Mouse (Mus musculus) testis, adult 2 months (tissue): ENCODE results near the gene Zfp518b.

Experiments used
- CTCF ChIP-seq: fragments of 200-500 bp; IDR thresholded peaks from 2 replicates; pipeline ENCODE4 v1.5.1; 2012; ENCODE audit warnings: low read depth, mild to moderate bottlenecking, inconsistent platforms, low read length, moderate library complexity; ENCODE audit not compliant: control insufficient read depth, insufficient read depth, insufficient replicate concordance
- POLR2A ChIP-seq: fragments of 200-500 bp; IDR thresholded peaks from 2 replicates; pipeline ENCODE4 v1.6.1; 2012; ENCODE audit warnings: low read depth, mild to moderate bottlenecking, inconsistent platforms, low read length, moderate library complexity; ENCODE audit not compliant: control insufficient read depth

DNA sequence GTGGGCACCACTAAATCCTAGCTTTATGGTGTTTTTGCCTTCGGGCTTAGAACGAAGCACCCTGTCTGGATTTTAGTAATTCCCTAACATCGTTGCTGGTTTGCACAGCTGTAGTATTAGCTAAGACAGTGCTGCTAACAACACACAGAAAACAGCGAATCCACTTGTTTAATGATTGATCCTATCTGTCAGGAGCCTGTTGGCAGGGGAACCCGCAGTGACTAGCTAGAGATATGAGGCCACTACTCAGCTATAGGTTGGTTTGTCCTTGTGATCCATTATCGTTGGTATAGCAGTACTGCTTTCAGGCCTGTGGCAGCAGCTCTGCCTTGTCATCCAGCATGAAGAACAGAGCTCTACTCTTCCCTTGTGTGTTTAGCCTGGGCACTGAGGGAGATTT lies 8.2 kb upstream of the Zfp518b start:
- TF ChIP-seq CTCF (no peak), POLR2A (no peak)
